Mouse (Mus musculus): Measurements from ENCODE around the gene Slc1a3.

- TF ChIP-seq JUND (conservative IDR thresholded peaks at IDR 0.05; ENCODE audit: low read depth, low read length) (no peak), TBP (conservative IDR thresholded peaks at IDR 0.05; ENCODE audit: low read depth, low read length) (no peak), UBTF (IDR thresholded peaks at IDR 0.05; ENCODE audit: low read depth, low read length) (no peak), POLR2A (IDR thresholded peaks at IDR 0.05; ENCODE audit: low read depth, low read length) (no peak), CTCF (conservative IDR thresholded peaks at IDR 0.05 in 1 of 2, IDR thresholded peaks at IDR 0.05 in 1 of 2; ENCODE audit: low read depth in 2 of 2, low read length in 2 of 2) (no peak), TCF12 (IDR thresholded peaks at IDR 0.05; ENCODE audit: low read depth, low read length) (no peak), MEF2A (IDR thresholded peaks at IDR 0.05; ENCODE audit: borderline replicate concordance, low read depth, low read length) (no peak), NRF1 (IDR thresholded peaks at IDR 0.05; ENCODE audit: low read depth, low read length) (no peak), NELFE (IDR thresholded peaks at IDR 0.05; ENCODE audit: low read depth, low read length) (no peak), ZNF384 (IDR thresholded peaks at IDR 0.05; ENCODE audit: low read depth, low read length) (no peak), EP300 (IDR thresholded peaks at IDR 0.05; ENCODE audit: low read length) (no peak), E2F4 (IDR thresholded peaks at IDR 0.05; ENCODE audit: insufficient replicate concordance, low read depth, low read length) (no peak), RAD21 (IDR thresholded peaks at IDR 0.05; ENCODE audit: low read depth, low read length) (no peak), ETS1 (conservative IDR thresholded peaks at IDR 0.05; ENCODE audit: low read depth, low read length) (no peak)
Observed at GRCm38 (mm10) chr15:8759026-8759425, 48.5 kb upstream of the Slc1a3 start.
